In genomic region chr11:78152299-78153231, GRCm38 (mm10) we compare ENCODE assay signal across 8 mouse cellular contexts. TPM values are rescaled to one million over a fixed set of nuclear protein-coding genes. Genes with fewer than 3 reads are reported as not detected.
DNase-seq lines count a peak whose midpoint lies in the region; ATAC-seq and TF ChIP-seq lines count a peak whose summit lies in the region.

No protein-coding gene starts in this region.

- peak; percentile 82 for ATAC-seq in forebrain, embryonic 13.5 days
- ATAC-seq in forebrain, embryonic 11.5 days (replicated peaks; ENCODE audit: low FRiP score): no peak
- ATAC-seq in kidney, embryonic 15.5 days (replicated peaks; ENCODE audit: low FRiP score): no peak
- no peak for ATAC-seq in liver, postnatal 0 days
- ATAC-seq in stomach, embryonic 14.5 days (ENCODE audit: insufficient number of reproducible peaks, insufficient read depth, low FRiP score, low read depth): no peak

- no peak overlapping the region for H3K4me3 ChIP-seq in forebrain, embryonic 13.5 days
- no peak overlapping the region for H3K4me3 ChIP-seq in forebrain, embryonic 11.5 days (ENCODE audit: low read depth, low read length)
- H3K4me3 ChIP-seq in cerebellum, adult 2 months (replicated peaks; ENCODE audit: insufficient read depth, low read depth, low read length): no peak overlapping the region
- H3K4me3 ChIP-seq in heart, adult 2 months: no peak overlapping the region
- H3K4me3 ChIP-seq in kidney, embryonic 15.5 days (replicated peaks): no peak overlapping the region
- H3K4me3 ChIP-seq in liver, postnatal 0 days (ENCODE audit: low read depth, low read length): no peak overlapping the region
- H3K4me3 ChIP-seq in stomach, embryonic 14.5 days (ENCODE audit: low read depth, low read length): no peak overlapping the region

- peak overlapping the region; percentile 7; the same call in 1 of the 2 replicates for H3K4me2 ChIP-seq in forebrain, embryonic 13.5 days
- H3K4me2 ChIP-seq in forebrain, embryonic 11.5 days (ENCODE audit: low read depth, low read length, severe bottlenecking): no peak overlapping the region
- H3K4me2 ChIP-seq in kidney, embryonic 15.5 days: no peak overlapping the region
- H3K4me2 ChIP-seq in liver, postnatal 0 days (ENCODE audit: low read depth, low read length): no peak overlapping the region
- H3K4me2 ChIP-seq in stomach, embryonic 14.5 days (replicated peaks; ENCODE audit: low read depth, low read length): no peak overlapping the region

- no peak for TF ChIP-seq CTCF in cerebellum, adult 2 months (IDR thresholded peaks at IDR 0.05; ENCODE audit: borderline replicate concordance, insufficient read depth, low read depth, low read length)
- TF ChIP-seq CTCF in heart, adult 2 months (IDR thresholded peaks at IDR 0.05): no peak
- no peak for TF ChIP-seq CTCF in liver, postnatal 0 days (IDR thresholded peaks at IDR 0.05; ENCODE audit: low read depth)

- no peak for TF ChIP-seq EP300 in heart, adult 2 months (IDR thresholded peaks at IDR 0.05; ENCODE audit: insufficient read depth, low read depth, low read length)
- TF ChIP-seq EP300 in liver, postnatal 0 days (IDR thresholded peaks at IDR 0.05; ENCODE audit: low read depth): no peak

- peaks cover 69% of the 10 kb centered on the region for H3K36me3 ChIP-seq in forebrain, embryonic 13.5 days (ENCODE audit: poor library complexity, severe bottlenecking)
- H3K36me3 ChIP-seq in forebrain, embryonic 11.5 days (ENCODE audit: control insufficient read depth, insufficient read depth, low read length): peaks cover 8% of the 10 kb centered on the region; the same call in 1 of the 2 replicates
- peaks cover 3% of the 10 kb centered on the region; the same call in 1 of the 2 replicates for H3K36me3 ChIP-seq in heart, adult 2 months (ENCODE audit: control insufficient read depth, insufficient read depth, low read length)
- H3K36me3 ChIP-seq in kidney, embryonic 15.5 days: peaks cover 93% of the 10 kb centered on the region
- peaks cover 47% of the 10 kb centered on the region for H3K36me3 ChIP-seq in liver, postnatal 0 days (replicated peaks; ENCODE audit: insufficient read depth, low read length)
- H3K36me3 ChIP-seq in stomach, embryonic 14.5 days (ENCODE audit: control insufficient read depth, insufficient read depth, low read length): peaks cover 51% of the 10 kb centered on the region

- TF ChIP-seq POLR2A in cerebellum, adult 2 months (IDR thresholded peaks at IDR 0.05; ENCODE audit: borderline replicate concordance, insufficient read depth, low read length): no peak
- TF ChIP-seq POLR2A in heart, adult 2 months (IDR thresholded peaks at IDR 0.05; ENCODE audit: insufficient read depth, low read depth, low read length): no peak

- intact Hi-C loops in heart, adult 2 months (cut with DNase I): loop anchor here (5.0 kb wide), 1 partner anchor 90 kb away; no protein-coding TSS in a partner anchor

- H3K9ac ChIP-seq in forebrain, embryonic 13.5 days: peak overlapping the region; percentile 17; the same call in 1 of the 2 replicates
- no peak overlapping the region for H3K9ac ChIP-seq in forebrain, embryonic 11.5 days (ENCODE audit: low read length)
- no peak overlapping the region for H3K9ac ChIP-seq in heart, adult 2 months (ENCODE audit: low read depth, low read length)
- H3K9ac ChIP-seq in kidney, embryonic 15.5 days: no peak overlapping the region
- H3K9ac ChIP-seq in liver, postnatal 0 days (replicated peaks): no peak overlapping the region
- H3K9ac ChIP-seq in stomach, embryonic 14.5 days (replicated peaks; ENCODE audit: low read depth, low read length): no peak overlapping the region

- WGBS in forebrain, embryonic 13.5 days: 52% methylated on average over 9 of the region's 9 CpGs
- WGBS in forebrain, embryonic 11.5 days: 84% methylated on average over 9 of the region's 9 CpGs
- 11% methylated on average over 9 of the region's 9 CpGs for WGBS in cerebellum, adult 2 months
- WGBS in heart, adult 2 months: 40% methylated on average over 9 of the region's 9 CpGs
- WGBS in kidney, embryonic 15.5 days: 62% methylated on average over 9 of the region's 9 CpGs
- 84% methylated on average over 9 of the region's 9 CpGs for WGBS in liver, postnatal 0 days (ENCODE audit: insufficient replicate concordance)
- 50% methylated on average over 9 of the region's 9 CpGs for WGBS in stomach, embryonic 14.5 days

- H3K4me1 ChIP-seq in forebrain, embryonic 13.5 days: peaks cover 28% of the 10 kb centered on the region
- H3K4me1 ChIP-seq in forebrain, embryonic 11.5 days (replicated peaks; ENCODE audit: control insufficient read depth, insufficient read depth, low read length): no peaks in the 10 kb centered on the region
- peaks cover 7% of the 10 kb centered on the region for H3K4me1 ChIP-seq in cerebellum, adult 2 months (ENCODE audit: control insufficient read depth, insufficient read depth, low read length)
- peaks cover 5% of the 10 kb centered on the region for H3K4me1 ChIP-seq in heart, adult 2 months (ENCODE audit: control insufficient read depth, insufficient read depth, low read length)
- H3K4me1 ChIP-seq in kidney, embryonic 15.5 days: peaks cover 18% of the 10 kb centered on the region; the same call in 1 of the 2 replicates
- H3K4me1 ChIP-seq in liver, postnatal 0 days (ENCODE audit: insufficient read depth): no peaks in the 10 kb centered on the region
- H3K4me1 ChIP-seq in stomach, embryonic 14.5 days (ENCODE audit: control insufficient read depth, insufficient read depth, low read length): no peaks in the 10 kb centered on the region; the same call in 1 of the 2 replicates

- no peaks in the 10 kb centered on the region for H3K27me3 ChIP-seq in forebrain, embryonic 13.5 days
- no peaks in the 10 kb centered on the region for H3K27me3 ChIP-seq in forebrain, embryonic 11.5 days (ENCODE audit: control insufficient read depth, insufficient read depth, low read length)
- H3K27me3 ChIP-seq in cerebellum, adult 2 months (ENCODE audit: control insufficient read depth, insufficient read depth, low read length): no peaks in the 10 kb centered on the region
- no peaks in the 10 kb centered on the region for H3K27me3 ChIP-seq in heart, adult 2 months (ENCODE audit: control insufficient read depth, insufficient read depth, low read length)
- H3K27me3 ChIP-seq in kidney, embryonic 15.5 days: no peaks in the 10 kb centered on the region
- H3K27me3 ChIP-seq in liver, postnatal 0 days (ENCODE audit: insufficient read depth, low read length): no peaks in the 10 kb centered on the region
- H3K27me3 ChIP-seq in stomach, embryonic 14.5 days (ENCODE audit: control insufficient read depth, insufficient read depth, low read length): no peaks in the 10 kb centered on the region

- peak overlapping the region; percentile 75 for H3K27ac ChIP-seq in forebrain, embryonic 13.5 days
- H3K27ac ChIP-seq in forebrain, embryonic 11.5 days (ENCODE audit: low read depth, low read length): no peak overlapping the region
- H3K27ac ChIP-seq in cerebellum, adult 2 months (ENCODE audit: insufficient read depth, low read length): no peak overlapping the region
- H3K27ac ChIP-seq in heart, adult 2 months: peak overlapping the region; percentile 61
- H3K27ac ChIP-seq in kidney, embryonic 15.5 days: peak overlapping the region; percentile 39
- H3K27ac ChIP-seq in liver, postnatal 0 days (ENCODE audit: low read depth): 0 out of 2 replicates have a peak overlapping the region, but pooled peaks have one; percentile 32
- peak overlapping the region; percentile 17; the same call in 1 of the 2 replicates for H3K27ac ChIP-seq in stomach, embryonic 14.5 days (ENCODE audit: low read length)

- H3K79me2 ChIP-seq in heart, adult 2 months (replicated peaks; ENCODE audit: control insufficient read depth, insufficient read depth, low read length): no peaks in the 10 kb centered on the region; the same call in 1 of the 2 replicates

- H3K9me3 ChIP-seq in forebrain, embryonic 13.5 days (replicated peaks): no peaks in the 10 kb centered on the region
- no peaks in the 10 kb centered on the region for H3K9me3 ChIP-seq in forebrain, embryonic 11.5 days (ENCODE audit: control insufficient read depth, low read length)
- no peaks in the 10 kb centered on the region for H3K9me3 ChIP-seq in kidney, embryonic 15.5 days (replicated peaks)
- no peaks in the 10 kb centered on the region for H3K9me3 ChIP-seq in liver, postnatal 0 days (ENCODE audit: low read length)
- H3K9me3 ChIP-seq in stomach, embryonic 14.5 days (ENCODE audit: control insufficient read depth, low read depth, low read length): no peaks in the 10 kb centered on the region

- no peak for DNase-seq in forebrain, embryonic 11.5 days (ENCODE audit: low spot score)
- peak; percentile 84 to 91 for DNase-seq in cerebellum, adult 2 months
- DNase-seq in heart, adult 2 months: peak; percentile 71
- no peak for DNase-seq in liver, postnatal 0 days
- DNase-seq in yolk sac, embryonic 10.5 days (ENCODE audit: low spot score): no peak

RNA-seq across cellular contexts. Expression of gene Traf4, which starts 12.8 kb away (rescaled TPM):
- 114 and 121 TPM in 2 replicates for polyA plus RNA-seq in forebrain, embryonic 13.5 days (2015; fragmentation: Nextera tagmentation; extraction: Ambion mirVana)
- polyA plus RNA-seq in forebrain, embryonic 11.5 days (2014; fragmentation: Nextera tagmentation; extraction: Ambion mirVana): 77.7 and 79.6 TPM in 2 replicates
- 21.6 and 22.3 TPM in 2 replicates for polyA plus RNA-seq in cerebellum, adult 2 months (2012; rRNA removed)
- total RNA-seq in heart, adult 2 months (2021): 1 to 10 TPM; 3.7 to 6.0 TPM
- 11.2 and 13.4 TPM in 2 replicates for polyA plus RNA-seq in heart, adult 2 months (2012; rRNA removed)
- 94.2 and 99.5 TPM in 2 replicates for polyA plus RNA-seq in kidney, embryonic 15.5 days (2015; fragmentation: Nextera tagmentation; extraction: Ambion mirVana)
- 15.3 and 18.9 TPM in 2 replicates for polyA plus RNA-seq in liver, postnatal 0 days (2015; fragmentation: Nextera tagmentation; extraction: Ambion mirVana)
- polyA plus RNA-seq in stomach, embryonic 14.5 days (2014; fragmentation: Nextera tagmentation; extraction: Ambion mirVana): 53.5 and 54.7 TPM in 2 replicates

RNA-seq across cellular contexts. Expression of gene Nek8, which starts 23.9 kb away (rescaled TPM):
- 5.4 and 8.7 TPM in 2 replicates for polyA plus RNA-seq in forebrain, embryonic 13.5 days (2015; fragmentation: Nextera tagmentation; extraction: Ambion mirVana)
- 7.6 and 9.6 TPM in 2 replicates for polyA plus RNA-seq in forebrain, embryonic 11.5 days (2014; fragmentation: Nextera tagmentation; extraction: Ambion mirVana)
- polyA plus RNA-seq in cerebellum, adult 2 months (2012; rRNA removed): 4.8 and 5.8 TPM in 2 replicates
- total RNA-seq in heart, adult 2 months (2021): 1 to 10 TPM; 1.6 to 2.5 TPM
- polyA plus RNA-seq in heart, adult 2 months (2012; rRNA removed): 7.0 and 7.6 TPM in 2 replicates
- polyA plus RNA-seq in kidney, embryonic 15.5 days (2015; fragmentation: Nextera tagmentation; extraction: Ambion mirVana): 21.1 and 25.0 TPM in 2 replicates
- polyA plus RNA-seq in liver, postnatal 0 days (2015; fragmentation: Nextera tagmentation; extraction: Ambion mirVana): 4.9 and 5.4 TPM in 2 replicates
- polyA plus RNA-seq in stomach, embryonic 14.5 days (2014; fragmentation: Nextera tagmentation; extraction: Ambion mirVana): 16.0 and 17.4 TPM in 2 replicates

RNA-seq across cellular contexts. Expression of gene Tlcd1, which starts 23.9 kb away (rescaled TPM):
- 4.7 and 7.6 TPM in 2 replicates for polyA plus RNA-seq in forebrain, embryonic 13.5 days (2015; fragmentation: Nextera tagmentation; extraction: Ambion mirVana)
- 7.1 and 9.9 TPM in 2 replicates for polyA plus RNA-seq in forebrain, embryonic 11.5 days (2014; fragmentation: Nextera tagmentation; extraction: Ambion mirVana)
- 147 and 158 TPM in 2 replicates for polyA plus RNA-seq in cerebellum, adult 2 months (2012; rRNA removed)
- 1 to 10 TPM; 5.4 to 5.7 TPM for total RNA-seq in heart, adult 2 months (2021)
- polyA plus RNA-seq in heart, adult 2 months (2012; rRNA removed): 15.7 and 17.3 TPM in 2 replicates
- polyA plus RNA-seq in kidney, embryonic 15.5 days (2015; fragmentation: Nextera tagmentation; extraction: Ambion mirVana): 28.7 and 31.8 TPM in 2 replicates
- 38.2 and 40.3 TPM in 2 replicates for polyA plus RNA-seq in liver, postnatal 0 days (2015; fragmentation: Nextera tagmentation; extraction: Ambion mirVana)
- polyA plus RNA-seq in stomach, embryonic 14.5 days (2014; fragmentation: Nextera tagmentation; extraction: Ambion mirVana): 27.1 and 28.0 TPM in 2 replicates

RNA-seq across cellular contexts. Expression of gene Rpl23a, which starts 30.8 kb away (rescaled TPM):
- 970 and 1,119 TPM in 2 replicates for polyA plus RNA-seq in forebrain, embryonic 13.5 days (2015; fragmentation: Nextera tagmentation; extraction: Ambion mirVana)
- 1,094 and 1,161 TPM in 2 replicates for polyA plus RNA-seq in forebrain, embryonic 11.5 days (2014; fragmentation: Nextera tagmentation; extraction: Ambion mirVana)
- polyA plus RNA-seq in cerebellum, adult 2 months (2012; rRNA removed): 1,121 and 1,182 TPM in 2 replicates
- total RNA-seq in heart, adult 2 months (2021): 100 to 1,000 TPM; 801 to 911 TPM
- polyA plus RNA-seq in heart, adult 2 months (2012; rRNA removed): 155 and 253 TPM in 2 replicates
- 1,327 and 1,492 TPM in 2 replicates for polyA plus RNA-seq in kidney, embryonic 15.5 days (2015; fragmentation: Nextera tagmentation; extraction: Ambion mirVana)
- 732 and 758 TPM in 2 replicates for polyA plus RNA-seq in liver, postnatal 0 days (2015; fragmentation: Nextera tagmentation; extraction: Ambion mirVana)
- 1,708 and 1,741 TPM in 2 replicates for polyA plus RNA-seq in stomach, embryonic 14.5 days (2014; fragmentation: Nextera tagmentation; extraction: Ambion mirVana)

RNA-seq across cellular contexts. Expression of gene Rab34, which starts 35.7 kb away (rescaled TPM):
- polyA plus RNA-seq in forebrain, embryonic 13.5 days (2015; fragmentation: Nextera tagmentation; extraction: Ambion mirVana): 39.7 and 42.1 TPM in 2 replicates
- 54.7 and 58.8 TPM in 2 replicates for polyA plus RNA-seq in forebrain, embryonic 11.5 days (2014; fragmentation: Nextera tagmentation; extraction: Ambion mirVana)
- 36.6 and 38.1 TPM in 2 replicates for polyA plus RNA-seq in cerebellum, adult 2 months (2012; rRNA removed)
- total RNA-seq in heart, adult 2 months (2021): 1 to 10 TPM; 8.2 to 9.8 TPM
- 17.2 and 17.5 TPM in 2 replicates for polyA plus RNA-seq in heart, adult 2 months (2012; rRNA removed)
- polyA plus RNA-seq in kidney, embryonic 15.5 days (2015; fragmentation: Nextera tagmentation; extraction: Ambion mirVana): 113 and 132 TPM in 2 replicates
- 26.6 and 28.9 TPM in 2 replicates for polyA plus RNA-seq in liver, postnatal 0 days (2015; fragmentation: Nextera tagmentation; extraction: Ambion mirVana)
- polyA plus RNA-seq in stomach, embryonic 14.5 days (2014; fragmentation: Nextera tagmentation; extraction: Ambion mirVana): 156 and 171 TPM in 2 replicates

Comparison
In these comparisons a context has a peak if more than half of its experiments do, and no peak if none do; other contexts are left out.
1. H3K27ac ChIP-seq: peak in forebrain, embryonic 13.5 days (single experiment), heart, adult 2 months (single experiment), kidney, embryonic 15.5 days (single experiment), liver, postnatal 0 days (single experiment) and stomach, embryonic 14.5 days (single experiment); none in forebrain, embryonic 11.5 days (single experiment) and cerebellum, adult 2 months (single experiment).
2. DNase-seq: peak in cerebellum, adult 2 months (2 of 2) and heart, adult 2 months (2 of 2); none in forebrain, embryonic 11.5 days (single experiment), liver, postnatal 0 days (single experiment) and yolk sac, embryonic 10.5 days (single experiment).